Mouse (Mus musculus): ENCODE data around the gene Car8. TPM values are rescaled to one million over a fixed set of nuclear protein-coding genes. Genes with fewer than 3 reads are reported as not detected.

Gene Car8
- polyA plus RNA-seq (2016; fragmentation: Nextera tagmentation; extraction: Ambion mirVana) = 1.4 and 2.1 TPM in 2 replicates

DNA sequence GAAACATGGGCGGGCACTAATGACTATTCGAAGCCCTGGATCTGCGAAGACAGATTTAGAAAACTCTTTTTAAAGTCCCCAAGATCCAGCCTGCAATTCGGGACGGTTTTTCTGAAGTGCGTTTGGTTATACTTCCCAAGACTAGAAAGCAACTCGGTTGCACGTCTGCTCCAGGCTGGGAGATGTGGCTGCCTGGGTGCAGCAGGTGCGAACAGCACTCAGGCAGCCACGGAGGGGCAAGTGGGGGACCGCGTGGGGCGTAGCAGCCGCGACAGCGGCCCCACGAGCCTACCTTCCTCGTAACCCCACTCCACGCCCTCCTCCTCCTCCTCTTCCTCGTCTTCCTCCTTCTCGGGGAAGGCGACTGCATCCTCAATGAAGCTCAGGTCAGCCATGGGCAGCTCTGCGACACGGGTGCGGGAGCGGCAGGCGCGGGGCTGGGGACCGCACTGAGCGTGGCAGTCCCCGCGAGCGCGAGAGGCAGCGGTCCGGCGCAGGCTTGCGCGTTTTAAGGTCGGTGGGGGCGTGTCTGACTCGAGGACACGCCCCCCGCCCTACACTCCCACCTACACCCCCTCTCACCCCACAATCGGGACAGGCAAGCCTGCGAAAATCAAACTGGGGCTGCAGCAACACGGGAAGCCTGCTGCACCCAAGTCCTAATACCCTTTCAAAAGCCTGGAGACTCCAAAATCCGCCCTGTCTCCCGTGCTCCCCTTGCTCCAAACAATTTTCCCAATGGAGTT, at the start of gene Car8:
Gene Car8 (minus strand): TSS at position 482 of the 746 bp plus-strand sequence.
- H3K4me3 ChIP-seq = peak within 1 kb of the TSS; percentile 78
- WGBS = under 1% methylated on average over 49 of the region's 49 CpGs
- H3K4me1 ChIP-seq = peaks cover 15% of the 10 kb centered on the region
- no peaks in the 10 kb centered on the region for H3K36me3 ChIP-seq
- H3K9me3 ChIP-seq (replicated peaks) = no peaks in the 10 kb centered on the region
- peak; percentile 61 for DNase-seq (ENCODE audit: low spot score)
- peaks cover 19% of the 10 kb centered on the region for H3K27me3 ChIP-seq (ENCODE audit: low read depth, poor library complexity, severe bottlenecking)
- H3K27ac ChIP-seq (replicated peaks) = peak within 1 kb of the TSS; percentile 78

DNA sequence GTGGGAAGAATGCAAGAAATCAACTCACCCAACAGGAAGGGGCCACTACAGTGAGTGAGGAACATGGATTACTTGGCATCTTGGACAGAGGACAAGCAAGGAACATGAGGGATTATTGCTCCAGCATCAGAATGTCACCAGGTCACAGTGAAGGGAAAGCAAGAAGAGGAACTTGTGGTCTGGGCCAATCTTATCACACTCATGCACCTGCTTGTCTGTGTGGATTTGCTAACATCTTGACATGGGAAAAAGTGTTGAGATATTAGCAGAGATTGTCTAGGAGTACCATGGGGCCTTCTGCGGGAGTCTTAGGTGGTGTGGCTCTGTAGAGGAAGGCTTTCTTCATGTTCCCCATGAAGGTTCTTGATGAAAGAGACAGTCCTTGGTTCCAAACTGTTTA, 46.1 kb upstream of the Car8 start:
- no peak overlapping the region for H3K4me3 ChIP-seq
- WGBS = 89% methylated on average over 1 of the region's 1 CpGs
- H3K4me1 ChIP-seq = no peaks in the 10 kb centered on the region
- no peaks in the 10 kb centered on the region for H3K9me3 ChIP-seq (replicated peaks)
- no peak overlapping the region for H3K27ac ChIP-seq (replicated peaks)
- no peaks in the 10 kb centered on the region for H3K27me3 ChIP-seq (ENCODE audit: low read depth, poor library complexity, severe bottlenecking)
- no peak for DNase-seq (ENCODE audit: low spot score)
- H3K36me3 ChIP-seq = no peaks in the 10 kb centered on the region

DNA sequence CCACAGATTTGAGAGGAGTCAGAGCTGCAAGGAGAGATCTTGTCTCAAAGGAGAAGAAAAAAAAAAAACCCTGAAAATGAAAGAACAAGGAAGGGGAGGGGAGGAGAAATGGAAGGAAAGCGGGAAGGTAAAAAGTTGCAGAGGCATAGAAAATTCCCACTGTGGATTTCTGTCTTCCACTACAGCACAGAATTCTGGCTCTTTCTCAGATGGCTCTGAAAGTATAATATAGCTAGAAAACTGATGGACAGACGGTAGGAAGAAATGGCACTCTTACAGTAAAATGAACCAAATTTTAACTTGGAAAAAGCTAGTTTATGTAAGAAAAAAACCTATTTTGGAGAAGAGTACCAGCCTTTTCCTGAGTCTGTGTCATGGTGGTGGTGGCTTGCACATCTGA, 39.3 kb upstream of the Car8 start:
- DNase-seq (ENCODE audit: low spot score) = no peak
- Histone ChIP-seq H3K4me1 (no peaks in the 10 kb centered on the region), H3K4me3 (no peak overlapping the region), H3K36me3 (no peaks in the 10 kb centered on the region), H3K27ac (replicated peaks) (no peak overlapping the region), H3K27me3 (ENCODE audit: low read depth, poor library complexity, severe bottlenecking) (no peaks in the 10 kb centered on the region), H3K9me3 (replicated peaks) (no peaks in the 10 kb centered on the region)
- WGBS = 87% methylated on average over 2 of the region's 2 CpGs

DNA sequence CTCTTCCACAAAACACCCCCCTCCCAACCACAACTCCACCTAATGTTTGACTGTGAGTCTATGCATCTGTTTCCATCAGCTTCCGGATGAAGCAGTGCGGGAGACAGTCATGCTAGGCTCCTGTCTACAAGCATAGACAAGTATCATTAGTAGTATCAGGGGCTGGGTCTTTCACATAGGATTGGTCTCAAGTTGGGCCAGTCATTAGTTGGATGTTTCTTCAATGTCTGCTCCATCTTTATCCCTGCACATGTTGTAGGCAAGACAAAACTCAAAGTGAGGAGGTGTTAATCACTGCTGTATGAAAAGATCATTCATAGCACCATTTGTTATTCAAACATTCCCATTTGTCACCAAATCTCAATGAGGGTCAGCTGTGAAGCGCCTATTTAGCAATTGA, 11.0 kb upstream of the Car8 start:
- Histone ChIP-seq H3K27ac (replicated peaks) (no peak overlapping the region), H3K4me1 (no peaks in the 10 kb centered on the region), H3K9me3 (replicated peaks) (no peaks in the 10 kb centered on the region), H3K36me3 (no peaks in the 10 kb centered on the region), H3K4me3 (no peak overlapping the region), H3K27me3 (ENCODE audit: low read depth, poor library complexity, severe bottlenecking) (no peaks in the 10 kb centered on the region)
- 88% methylated on average over 3 of the region's 3 CpGs for WGBS
- DNase-seq (ENCODE audit: low spot score) = no peak

DNA sequence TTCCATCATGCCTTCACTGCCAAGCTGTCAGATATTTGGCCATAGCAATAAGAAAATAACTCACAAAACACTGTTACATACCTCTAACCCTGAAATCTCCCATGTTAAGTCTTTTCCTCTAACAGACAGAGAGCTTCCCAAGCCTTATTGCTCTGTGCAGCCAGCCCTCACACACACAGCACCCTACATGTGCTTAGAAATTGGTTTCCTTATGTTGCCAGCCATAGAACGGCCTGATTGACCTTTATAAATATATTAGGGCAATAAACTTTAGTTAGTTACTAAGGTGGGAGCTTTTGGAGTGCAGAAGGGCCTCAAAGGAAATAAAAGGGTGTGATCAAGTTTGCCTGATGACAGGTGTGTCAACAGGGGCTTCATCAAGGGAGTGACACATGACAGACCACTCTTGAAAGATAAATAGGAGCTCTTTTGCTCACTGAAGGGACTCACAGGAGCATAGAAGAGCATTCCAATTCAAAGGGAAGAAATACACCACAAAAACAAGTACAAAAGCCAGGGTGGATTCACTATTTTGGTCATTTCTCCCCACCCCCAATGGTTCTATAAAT, 6.7 kb upstream of the Car8 start:
- Histone ChIP-seq H3K27ac (replicated peaks) (no peak overlapping the region), H3K4me1 (no peaks in the 10 kb centered on the region), H3K27me3 (ENCODE audit: low read depth, poor library complexity, severe bottlenecking) (no peaks in the 10 kb centered on the region), H3K9me3 (replicated peaks) (no peaks in the 10 kb centered on the region), H3K4me3 (no peak overlapping the region), H3K36me3 (no peaks in the 10 kb centered on the region)
- no peak for DNase-seq (ENCODE audit: low spot score)
- WGBS = 79% methylated on average over 1 of the region's 1 CpGs

DNA sequence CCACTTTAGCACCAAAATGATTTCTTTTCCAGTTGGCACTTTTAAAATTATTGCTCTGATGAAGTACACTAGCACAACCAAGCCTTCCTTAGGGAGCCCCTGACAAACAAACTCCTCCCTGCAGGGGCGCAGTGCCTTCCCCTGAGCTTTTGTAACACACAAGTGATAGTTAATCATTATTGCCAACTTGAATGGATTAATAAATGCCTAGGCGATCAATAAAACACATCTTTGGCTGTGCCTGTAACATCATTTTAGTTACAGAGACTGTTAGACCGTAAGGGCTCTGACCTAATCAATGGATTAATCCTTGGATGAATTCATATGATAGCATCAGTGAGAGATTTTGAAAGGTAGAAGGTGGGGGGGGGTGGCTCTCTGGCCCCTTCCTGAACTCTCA, 6.2 kb upstream of the Car8 start:
- no peak for DNase-seq (ENCODE audit: low spot score)
- WGBS = 93% methylated on average over 3 of the region's 3 CpGs
- Histone ChIP-seq H3K4me1 (no peaks in the 10 kb centered on the region), H3K36me3 (no peaks in the 10 kb centered on the region), H3K27ac (replicated peaks) (no peak overlapping the region), H3K27me3 (ENCODE audit: low read depth, poor library complexity, severe bottlenecking) (no peaks in the 10 kb centered on the region), H3K4me3 (no peak overlapping the region), H3K9me3 (replicated peaks) (no peaks in the 10 kb centered on the region)

DNA sequence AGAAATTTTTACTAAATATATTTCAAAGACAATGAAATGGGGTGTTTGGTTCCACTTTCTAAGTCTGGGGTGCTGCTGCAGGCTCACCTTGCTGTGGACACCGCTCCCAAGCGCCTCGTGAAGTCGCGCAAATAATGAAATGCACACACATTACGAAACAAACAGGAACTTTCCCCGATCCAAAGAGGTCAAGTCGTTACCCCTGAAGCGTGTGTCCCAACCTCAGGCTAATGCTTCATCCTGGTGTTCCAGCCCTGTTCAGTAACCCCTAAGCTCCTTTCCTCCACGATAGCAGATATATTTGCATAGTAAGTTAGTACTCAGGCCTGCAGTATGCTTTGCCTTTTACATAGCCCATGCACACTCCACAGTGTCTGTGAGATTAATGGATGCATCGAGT, 858 bp upstream of the Car8 start:
- Histone ChIP-seq H3K36me3 (no peaks in the 10 kb centered on the region), H3K27me3 (ENCODE audit: low read depth, poor library complexity, severe bottlenecking) (peaks cover 19% of the 10 kb centered on the region), H3K4me1 (peaks cover 15% of the 10 kb centered on the region), H3K4me3 (no peak overlapping the region), H3K9me3 (replicated peaks) (no peaks in the 10 kb centered on the region), H3K27ac (replicated peaks) (no peak overlapping the region)
- 74% methylated on average over 11 of the region's 11 CpGs for WGBS
- DNase-seq (ENCODE audit: low spot score) = no peak

DNA sequence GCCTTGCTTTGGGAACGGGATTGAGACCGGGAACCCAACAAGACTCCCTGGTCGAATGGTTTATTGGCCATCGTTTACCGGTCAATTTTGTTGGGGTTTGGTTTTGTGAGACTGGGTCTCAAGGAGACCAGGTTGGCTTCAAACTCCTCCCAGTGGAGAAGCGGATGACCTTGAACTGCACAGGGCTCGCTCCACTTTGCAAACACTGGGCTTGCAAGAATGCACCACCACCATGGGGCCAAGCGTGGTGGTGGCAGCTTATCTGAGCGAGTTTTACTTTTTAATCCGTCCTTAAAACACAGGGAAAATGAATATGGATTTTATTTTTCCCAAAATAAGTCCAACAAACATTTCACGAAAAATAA, 447 bp upstream of the Car8 start:
- no peaks in the 10 kb centered on the region for H3K36me3 ChIP-seq
- 20% methylated on average over 11 of the region's 11 CpGs for WGBS
- no peaks in the 10 kb centered on the region for H3K9me3 ChIP-seq (replicated peaks)

DNA sequence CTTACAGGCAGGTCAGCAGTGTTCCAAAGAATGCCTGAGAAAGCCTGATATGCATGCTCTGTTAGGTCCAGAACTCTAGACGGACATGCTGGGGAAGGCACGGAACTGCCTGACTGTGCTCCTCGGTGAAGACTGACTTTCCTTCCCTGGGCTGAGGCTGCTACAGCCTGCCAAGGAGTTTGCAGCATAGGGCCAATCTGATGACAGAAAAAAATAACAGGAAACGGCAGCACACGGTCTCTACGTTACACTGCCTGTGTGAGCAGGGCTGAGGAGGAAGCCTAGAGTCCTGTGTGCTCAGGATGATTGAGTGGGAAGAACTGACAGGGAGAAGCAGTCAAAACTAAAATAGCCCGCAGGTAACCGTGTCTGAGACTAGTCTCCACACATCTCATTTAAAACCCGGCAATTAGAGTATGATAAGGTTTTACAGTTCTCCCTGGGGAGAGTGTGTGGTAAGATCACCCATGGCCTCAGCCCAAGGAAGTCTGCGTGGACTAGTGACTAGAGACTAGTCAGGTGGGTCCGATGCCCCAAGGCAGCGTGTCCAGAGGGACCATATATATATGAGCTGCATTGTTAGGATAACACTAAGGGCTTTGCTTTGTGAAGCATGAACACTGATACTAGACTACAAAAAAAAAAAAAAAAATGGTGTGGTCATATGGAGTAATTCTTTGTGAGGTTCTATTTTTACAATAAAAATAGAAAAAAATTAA, 6.3 kb downstream of the Car8 start:
- Histone ChIP-seq H3K9me3 (replicated peaks) (no peaks in the 10 kb centered on the region), H3K4me3 (no peak overlapping the region)

More for the DNA sequence above, 447 bp upstream of the Car8 start:
- no peak for DNase-seq (ENCODE audit: low spot score)
- Histone ChIP-seq H3K27me3 (ENCODE audit: low read depth, poor library complexity, severe bottlenecking) (peaks cover 19% of the 10 kb centered on the region), H3K4me1 (peaks cover 15% of the 10 kb centered on the region), H3K27ac (replicated peaks) (peak overlapping the region; percentile 78; the same call in 1 of the 2 replicates), H3K4me3 (peak overlapping the region; percentile 78)

DNA sequence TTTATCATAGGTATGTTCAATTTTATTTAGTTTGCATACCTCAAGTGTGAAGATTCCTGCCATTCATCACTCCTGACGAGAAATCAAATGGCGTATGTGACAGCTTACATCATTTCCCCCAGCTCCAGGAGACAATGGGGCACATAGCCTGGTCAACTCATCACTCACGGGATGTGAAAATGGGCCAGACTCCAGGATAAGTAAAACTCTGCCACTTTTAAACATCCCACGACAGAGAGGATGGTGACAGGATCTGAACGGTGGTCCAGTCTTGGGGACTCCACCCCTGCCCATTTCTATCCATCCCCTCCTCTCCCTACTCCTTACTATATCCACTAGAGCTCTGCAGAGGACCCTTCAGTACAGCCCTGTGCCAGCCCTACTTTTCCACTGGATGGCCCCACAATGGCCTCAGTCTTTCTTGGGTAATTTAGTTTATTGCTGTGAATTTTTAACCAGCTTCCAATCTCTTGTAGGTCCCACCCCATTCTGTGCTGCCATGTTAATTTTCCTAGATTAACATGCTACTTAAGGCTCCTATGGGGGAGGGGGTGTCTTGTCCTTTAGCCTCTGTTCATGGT, 7.5 kb downstream of the Car8 start:
- Histone ChIP-seq H3K9me3 (replicated peaks) (no peaks in the 10 kb centered on the region), H3K4me3 (no peak overlapping the region), H3K36me3 (no peaks in the 10 kb centered on the region), H3K27ac (replicated peaks) (no peak overlapping the region), H3K27me3 (ENCODE audit: low read depth, poor library complexity, severe bottlenecking) (0 out of 2 replicates have a peak, but pooled peaks cover under 1% of the 10 kb centered on the region), H3K4me1 (peaks cover 9% of the 10 kb centered on the region)
- no peak for DNase-seq (ENCODE audit: low spot score)
- WGBS = 85% methylated on average over 5 of the region's 5 CpGs

More for the DNA sequence above, 6.3 kb downstream of the Car8 start:
- 79% methylated on average over 12 of the region's 12 CpGs for WGBS
- Histone ChIP-seq H3K27me3 (ENCODE audit: low read depth, poor library complexity, severe bottlenecking) (peaks cover 11% of the 10 kb centered on the region; the same call in 1 of the 2 replicates), H3K36me3 (no peaks in the 10 kb centered on the region), H3K27ac (replicated peaks) (no peak overlapping the region), H3K4me1 (peaks cover 9% of the 10 kb centered on the region)
- DNase-seq (ENCODE audit: low spot score) = no peak

DNA sequence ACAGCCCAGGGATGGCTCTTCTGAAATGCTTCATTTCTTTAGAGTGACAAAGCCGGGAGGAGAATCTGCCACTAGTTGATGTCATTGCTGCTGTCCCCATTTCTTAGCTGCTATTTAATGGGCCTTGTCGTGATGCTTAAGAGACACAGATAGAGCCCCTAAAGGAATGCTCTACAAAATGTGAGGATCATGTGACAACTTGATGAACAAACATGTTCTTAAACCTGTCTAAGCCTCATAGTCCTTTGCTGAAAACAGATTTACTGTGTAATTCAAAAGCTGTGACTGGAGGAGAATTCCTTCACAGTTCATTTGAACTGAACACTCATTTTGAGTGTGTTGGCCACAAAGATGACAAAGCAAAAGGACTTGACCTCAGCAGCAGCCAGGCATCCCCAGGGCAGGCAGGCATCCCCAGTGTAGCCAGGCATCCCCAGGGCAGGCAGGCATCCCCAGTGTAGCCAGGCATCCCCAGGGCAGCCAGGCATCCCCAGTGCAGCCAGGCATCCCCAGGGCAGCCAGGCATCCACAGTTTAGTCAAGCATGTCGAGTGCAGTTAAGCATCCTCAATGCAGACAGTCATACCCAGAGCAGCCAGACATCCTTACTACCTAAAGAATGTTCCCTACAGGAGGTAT, 9.1 kb downstream of the Car8 start:
- Histone ChIP-seq H3K27me3 (ENCODE audit: low read depth, poor library complexity, severe bottlenecking) (no peaks in the 10 kb centered on the region), H3K4me1 (peaks cover 9% of the 10 kb centered on the region), H3K9me3 (replicated peaks) (no peaks in the 10 kb centered on the region), H3K4me3 (no peak overlapping the region), H3K36me3 (no peaks in the 10 kb centered on the region), H3K27ac (replicated peaks) (no peak overlapping the region)
- WGBS = 63% methylated on average over 3 of the region's 3 CpGs
- DNase-seq (ENCODE audit: low spot score) = no peak

DNA sequence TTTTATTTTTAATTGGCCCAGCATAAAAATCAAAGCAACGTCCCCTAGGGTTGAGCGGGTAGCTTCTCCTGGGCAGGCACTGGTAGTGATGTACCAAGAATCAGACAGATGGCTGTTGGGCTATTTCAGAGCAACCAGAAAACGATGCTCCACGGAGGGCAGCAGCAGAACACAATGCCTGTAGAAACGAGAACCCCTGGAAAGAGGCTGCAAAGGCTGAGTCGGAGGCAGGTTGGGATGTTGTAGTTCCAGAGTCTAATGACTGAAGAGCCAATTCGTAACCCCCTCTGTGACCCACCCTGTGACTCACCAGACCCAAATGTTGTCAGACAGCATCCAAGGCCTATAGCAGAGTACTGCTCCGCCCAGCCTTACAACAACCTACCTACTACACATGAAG, 19.9 kb downstream of the Car8 start:
- Histone ChIP-seq H3K36me3 (no peaks in the 10 kb centered on the region), H3K27me3 (ENCODE audit: low read depth, poor library complexity, severe bottlenecking) (no peaks in the 10 kb centered on the region), H3K4me1 (peaks cover 10% of the 10 kb centered on the region), H3K27ac (replicated peaks) (no peak overlapping the region), H3K9me3 (replicated peaks) (no peaks in the 10 kb centered on the region), H3K4me3 (no peak overlapping the region)
- 84% methylated on average over 8 of the region's 8 CpGs for WGBS
- DNase-seq (ENCODE audit: low spot score) = no peak
